Comparison of ENCODE assay signal across 9 mouse cellular contexts in the genomic region with DNA sequence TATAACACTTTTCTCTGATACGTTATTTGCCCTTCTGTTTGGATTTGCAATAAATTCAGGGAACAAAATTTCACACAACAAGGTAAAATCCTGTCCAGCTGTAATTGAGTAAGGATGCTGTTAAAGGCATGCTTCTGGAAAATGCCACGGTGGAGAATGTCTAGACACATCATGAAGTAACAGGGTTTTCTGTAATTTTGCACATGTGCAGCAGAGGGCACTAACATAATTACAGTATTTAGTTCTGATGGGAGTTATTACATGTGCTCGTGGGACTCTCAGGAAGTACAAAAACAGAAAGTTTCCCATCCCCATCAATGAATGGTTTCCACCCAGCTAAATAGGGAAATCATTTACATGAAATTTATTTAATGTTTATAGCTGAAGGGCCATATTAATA. TPM values are rescaled to one million over a fixed set of nuclear protein-coding genes. Genes with fewer than 3 reads are reported as not detected.
A peak's percentile ranks its signal among the peaks of the same experiment; 100 is the strongest.
DNase-seq lines count a peak whose midpoint lies in the region; ATAC-seq lines count a peak whose summit lies in the region.
"Had no signal": no experiment of that assay in that cellular context is flagged by ENCODE, and none has a peak within 500 bp of the region (broad histone marks: within the 10 kb centered on the region; RNA-seq: fewer than 3 reads in every experiment).

No protein-coding gene starts in this region.

- DNase-seq in heart, adult 9 months (ENCODE audit: low spot score in 2 of 2), result peak; percentile 20 to 29
- DNase-seq in 416B (ENCODE audit: low read depth), result peak; percentile 46
- DNase-seq in adipocyte (ENCODE audit: low spot score), result peak; percentile 57
- peak; percentile 11 to 64 for DNase-seq in layer of hippocampus, postnatal 14 days (ENCODE audit: low spot score in 2 of 2)
- peak; percentile 10 for DNase-seq in right cerebral cortex, postnatal 14 days
- DNase-seq in midbrain, embryonic 11.5 days (ENCODE audit: low spot score, missing footprints), result no peak

- no peak for ATAC-seq in heart, embryonic 11.5 days (replicated peaks; ENCODE audit: insufficient number of reproducible peaks, low FRiP score, low TSS enrichment)
- peak; percentile 82 for ATAC-seq in forebrain, embryonic 16.5 days
- no peak for ATAC-seq in midbrain, embryonic 11.5 days (ENCODE audit: low FRiP score)

- no peak overlapping the region for H3K4me2 ChIP-seq in heart, embryonic 11.5 days
- H3K4me2 ChIP-seq in forebrain, embryonic 16.5 days (ENCODE audit: low read length), result no peak overlapping the region
- no peak overlapping the region for H3K4me2 ChIP-seq in midbrain, embryonic 11.5 days

- 47% methylated on average over 3 of the region's 3 CpGs for WGBS in heart, embryonic 11.5 days (ENCODE audit: insufficient replicate concordance)
- WGBS in forebrain, embryonic 16.5 days, result 35% methylated on average over 3 of the region's 3 CpGs
- 65% methylated on average over 3 of the region's 3 CpGs for WGBS in midbrain, embryonic 11.5 days

- no peaks in the 10 kb centered on the region for H3K36me3 ChIP-seq in heart, embryonic 11.5 days (ENCODE audit: control insufficient read depth, insufficient read depth, low read length)
- no peaks in the 10 kb centered on the region for H3K36me3 ChIP-seq in forebrain, embryonic 16.5 days (ENCODE audit: control insufficient read depth, insufficient read depth)
- H3K36me3 ChIP-seq in midbrain, embryonic 11.5 days (ENCODE audit: control insufficient read depth, insufficient read depth, low read length), result no peaks in the 10 kb centered on the region

- H3K27ac ChIP-seq in heart, embryonic 11.5 days (ENCODE audit: low read depth, low read length), result no peak overlapping the region
- no peak overlapping the region for H3K27ac ChIP-seq in forebrain, embryonic 16.5 days (ENCODE audit: low read length)
- H3K27ac ChIP-seq in midbrain, embryonic 11.5 days (ENCODE audit: low read depth, low read length), result no peak overlapping the region
- H3K27ac ChIP-seq: macrophage had no signal

- no peaks in the 10 kb centered on the region for H3K9me3 ChIP-seq in heart, embryonic 11.5 days (replicated peaks; ENCODE audit: control insufficient read depth, low read length)
- no peaks in the 10 kb centered on the region for H3K9me3 ChIP-seq in forebrain, embryonic 16.5 days (ENCODE audit: control insufficient read depth, low read length)
- H3K9me3 ChIP-seq in midbrain, embryonic 11.5 days (ENCODE audit: control insufficient read depth, low read length), result no peaks in the 10 kb centered on the region

- no peaks in the 10 kb centered on the region for H3K27me3 ChIP-seq in heart, embryonic 11.5 days (ENCODE audit: control insufficient read depth, insufficient read depth, low read length)
- H3K27me3 ChIP-seq in forebrain, embryonic 16.5 days (replicated peaks; ENCODE audit: control insufficient read depth, insufficient read depth, low read length), result no peaks in the 10 kb centered on the region
- H3K27me3 ChIP-seq in midbrain, embryonic 11.5 days (ENCODE audit: control insufficient read depth, insufficient read depth, low read length), result no peaks in the 10 kb centered on the region

- H3K9ac ChIP-seq in heart, embryonic 11.5 days (ENCODE audit: low read depth, low read length), result no peak overlapping the region
- H3K9ac ChIP-seq in forebrain, embryonic 16.5 days (replicated peaks; ENCODE audit: low read depth, low read length), result no peak overlapping the region
- H3K9ac ChIP-seq in midbrain, embryonic 11.5 days (ENCODE audit: low read length), result no peak overlapping the region

- H3K4me1 ChIP-seq in heart, embryonic 11.5 days (ENCODE audit: control insufficient read depth, insufficient read depth, low read length), result no peaks in the 10 kb centered on the region
- no peaks in the 10 kb centered on the region for H3K4me1 ChIP-seq in forebrain, embryonic 16.5 days (replicated peaks; ENCODE audit: control insufficient read depth, insufficient read depth, low read length)
- no peaks in the 10 kb centered on the region for H3K4me1 ChIP-seq in midbrain, embryonic 11.5 days (ENCODE audit: control insufficient read depth, insufficient read depth, low read length)

- no peak overlapping the region for H3K4me3 ChIP-seq in heart, embryonic 11.5 days (ENCODE audit: low read depth, low read length)
- H3K4me3 ChIP-seq in forebrain, embryonic 16.5 days (replicated peaks; ENCODE audit: low read length), result no peak overlapping the region
- H3K4me3 ChIP-seq in midbrain, embryonic 11.5 days (ENCODE audit: low read depth, low read length), result no peak overlapping the region

RNA-seq across cellular contexts. Expression of gene Cntln, which starts 7.8 kb away (rescaled TPM):
- polyA plus RNA-seq in heart, embryonic 11.5 days (2014; fragmentation: Nextera tagmentation; extraction: Ambion mirVana), result 7.0 TPM in 2 replicates
- 5.0 and 6.1 TPM in 2 replicates for polyA plus RNA-seq in forebrain, embryonic 16.5 days (2015; fragmentation: Nextera tagmentation; extraction: Ambion mirVana)
- total RNA-seq in layer of hippocampus, postnatal 14 days (2021), result 1 to 10 TPM; 5.9 to 6.2 TPM
- polyA plus RNA-seq in midbrain, embryonic 11.5 days (2014; fragmentation: Nextera tagmentation; extraction: Ambion mirVana), result 11.1 TPM in 2 replicates
